Mouse (Mus musculus) 3T3-L1 (cell line): ENCODE results near the gene St6gal1.
A peak's percentile ranks its signal among the peaks of the same experiment; 100 is the strongest.

Experiments
- DNase-seq: peaks from one replicate; pipeline ENCODE4 v3.0.0-alpha.2; 2015; ENCODE audit warnings: low read depth, low spot score

St6gal1 gene

DNA sequence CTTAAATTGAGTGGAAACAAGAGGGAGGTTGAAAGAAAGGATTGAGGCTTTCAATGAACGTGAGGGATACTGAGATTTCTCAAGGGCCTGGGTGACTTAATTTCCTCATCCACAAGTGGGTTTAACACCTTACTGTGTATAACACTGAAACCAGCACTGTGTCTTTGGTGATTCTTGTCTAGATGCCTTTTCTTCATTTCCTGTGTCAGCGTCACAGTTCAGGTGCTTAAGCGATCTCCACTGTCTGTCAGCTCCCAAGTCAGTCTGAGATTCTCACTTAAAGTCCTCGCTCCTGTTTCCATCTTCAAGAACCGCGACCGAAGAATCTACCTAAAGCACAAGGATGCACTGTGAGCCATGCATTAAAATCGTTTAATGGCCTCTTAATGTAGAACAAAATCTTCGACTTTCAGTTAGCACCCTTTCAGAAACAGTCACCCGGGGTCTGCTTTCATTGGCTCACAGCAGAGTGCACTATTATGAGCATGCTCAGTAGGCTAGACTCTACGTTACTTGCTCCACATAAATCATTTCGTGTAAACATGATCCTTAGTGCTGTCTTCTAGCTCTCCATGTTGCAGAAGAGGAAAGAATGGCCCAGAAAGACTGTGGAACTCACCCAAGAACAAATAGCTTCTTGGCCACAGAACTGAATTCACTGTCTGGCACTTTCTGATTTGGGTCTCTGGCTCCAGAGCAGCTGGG lies 1.2 kb upstream of the St6gal1 start:
- no peak for DNase-seq

DNA sequence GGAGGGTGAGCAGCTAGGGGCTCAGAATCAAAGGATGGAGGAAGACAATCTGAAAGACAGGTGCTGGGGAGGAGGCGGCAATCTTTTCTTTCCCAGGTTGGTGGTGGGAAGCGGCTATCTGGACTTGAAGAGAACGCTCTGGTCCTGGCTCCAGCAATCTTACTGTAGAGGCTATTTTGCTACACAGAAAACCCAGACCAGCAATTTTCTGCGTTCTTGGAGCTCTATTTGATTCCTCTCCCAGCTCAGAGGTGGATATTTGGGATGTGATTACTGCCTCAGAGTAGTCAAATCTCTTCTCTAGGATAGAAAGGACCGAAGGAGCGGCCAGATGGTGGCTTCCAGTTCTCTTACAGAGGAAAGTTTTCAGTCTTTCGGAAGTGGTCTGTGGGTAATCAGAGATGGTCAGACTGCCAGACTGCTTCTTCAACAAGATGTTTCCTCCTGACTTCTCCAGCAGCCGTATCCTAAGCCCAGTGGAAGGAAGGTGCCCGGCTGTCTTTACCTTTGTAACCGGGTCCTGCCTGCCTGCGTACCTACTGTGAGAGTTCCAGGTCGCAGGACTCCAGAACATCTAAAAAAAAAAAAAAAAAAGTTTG lies 570 bp upstream of the St6gal1 start:
- no peak for DNase-seq

DNA sequence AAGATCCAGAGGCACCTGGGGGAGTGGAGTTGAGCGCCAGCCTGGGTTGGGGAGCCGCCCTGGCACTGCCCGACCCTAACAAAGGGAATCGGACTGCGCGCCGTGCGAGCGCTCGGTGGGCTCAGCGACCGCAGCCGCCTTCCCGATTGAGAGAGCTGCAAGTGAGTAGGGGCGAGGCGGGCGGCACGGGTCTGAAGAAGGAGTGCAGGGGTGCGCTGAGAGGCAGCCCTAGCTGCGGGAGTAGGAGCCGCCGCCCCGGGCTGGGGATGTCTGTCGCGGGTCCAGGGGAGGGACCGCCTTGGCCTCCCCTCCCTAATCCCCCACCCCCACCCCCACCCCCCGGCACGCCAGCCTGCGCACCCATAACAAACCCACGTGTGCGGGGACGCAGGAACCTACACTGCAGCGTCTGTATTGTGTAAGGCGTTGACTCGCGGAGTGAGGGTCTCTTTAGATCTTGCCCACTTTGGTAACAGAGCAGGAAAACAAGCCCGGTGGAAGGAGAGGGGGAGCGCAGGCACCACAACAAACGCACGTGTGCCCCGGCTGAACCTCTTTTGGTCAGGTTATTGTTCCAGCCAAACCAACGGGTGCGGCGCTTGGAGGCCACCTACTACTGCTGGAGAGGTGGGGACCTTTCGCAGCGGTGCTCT lies 655 bp downstream of the St6gal1 start:
- DNase-seq: peak; percentile 52

DNA sequence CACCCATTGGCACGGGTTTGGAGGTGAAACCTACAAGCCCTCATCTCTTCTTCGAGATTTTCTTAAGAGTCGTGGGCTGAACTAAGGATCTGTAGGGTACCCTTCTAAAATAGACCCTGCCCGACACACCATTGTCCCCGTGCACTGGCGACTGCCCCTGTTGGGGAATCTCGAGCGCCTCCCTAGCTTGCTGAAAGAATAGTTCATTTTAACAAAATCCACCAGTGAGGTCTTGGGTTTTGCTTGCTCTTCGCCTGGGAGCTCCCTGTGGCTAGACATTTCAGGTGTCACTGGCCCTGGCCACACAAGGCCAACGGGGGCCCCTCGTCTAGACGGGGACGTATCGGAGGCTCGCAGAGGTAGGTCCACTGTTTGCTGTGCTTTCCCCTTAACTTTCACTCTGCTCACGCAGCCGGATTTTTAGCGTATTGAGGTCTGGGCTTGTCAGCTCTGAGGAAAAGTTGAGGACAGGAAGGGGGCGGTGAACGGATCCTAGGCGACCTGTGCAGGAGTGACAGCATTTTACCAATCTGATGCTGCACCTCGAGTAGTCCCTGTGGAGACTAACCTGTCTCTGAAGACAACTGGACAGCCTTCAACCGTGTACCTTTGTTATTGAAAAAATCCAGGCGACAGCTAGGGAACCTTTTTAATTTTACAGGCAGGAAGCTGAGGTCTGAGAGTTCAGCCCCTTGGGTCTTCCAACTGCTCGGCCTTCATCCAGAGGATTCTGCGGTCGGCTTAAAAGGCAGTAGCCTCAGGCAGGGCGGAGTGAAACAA lies 1.5 kb downstream of the St6gal1 start:
- DNase-seq: peak; percentile 92

DNA sequence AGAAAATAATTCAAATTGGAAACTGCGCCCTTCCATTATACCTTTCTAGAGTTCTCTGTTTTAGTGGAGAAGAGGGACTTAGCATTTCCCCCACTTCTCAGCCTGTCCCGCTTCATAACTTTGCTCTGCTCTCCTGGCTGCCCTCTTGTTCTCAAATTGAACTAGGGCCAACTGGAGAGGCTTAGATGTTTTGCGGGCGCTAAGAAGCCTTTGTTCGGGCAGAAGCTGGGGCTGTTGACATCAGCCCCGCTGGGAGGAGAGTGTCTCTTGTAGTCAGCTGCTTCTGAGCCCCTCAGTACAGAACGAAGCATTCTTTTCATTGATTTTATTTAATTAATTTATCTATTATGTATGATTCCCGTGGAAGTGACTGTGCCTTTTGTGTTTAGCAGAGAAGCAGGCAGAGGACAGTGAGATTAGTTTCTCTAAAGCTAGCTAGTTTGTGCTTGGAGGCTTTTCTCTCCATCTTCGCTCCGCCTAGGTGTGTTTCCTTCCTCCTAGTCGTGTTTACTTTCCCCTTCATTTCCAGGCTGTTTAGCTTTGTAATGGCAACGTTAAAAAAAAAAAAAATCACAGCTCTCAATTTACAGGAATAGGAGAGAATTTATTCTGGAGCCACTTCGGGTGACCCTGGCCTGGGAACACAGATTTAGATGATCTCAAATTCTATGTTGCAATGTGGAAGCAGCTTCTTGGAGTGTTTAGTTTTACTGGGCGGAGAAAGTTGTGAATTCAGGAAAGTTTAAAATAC lies 2.2 kb downstream of the St6gal1 start:
- no peak for DNase-seq

DNA sequence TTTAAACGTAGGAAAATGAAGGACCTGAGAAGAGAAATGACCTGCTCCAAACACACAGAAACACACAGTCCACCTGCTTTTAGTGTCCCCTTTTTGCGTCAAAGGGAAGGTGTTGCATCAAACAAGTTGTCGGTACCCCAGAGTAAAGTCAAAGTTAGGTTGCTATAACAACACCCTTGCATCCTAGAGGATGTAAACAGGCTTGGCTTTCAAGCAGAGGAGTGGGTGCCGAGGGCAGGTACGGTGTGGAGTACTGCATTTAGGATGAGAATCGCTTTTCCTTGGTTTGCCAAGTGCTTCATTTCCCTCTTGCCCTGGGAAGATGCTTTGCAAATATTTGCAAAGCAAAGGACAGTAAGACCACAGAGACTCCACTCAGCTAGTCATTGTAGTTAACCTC lies 3.3 kb downstream of the St6gal1 start:
- DNase-seq: no peak

DNA sequence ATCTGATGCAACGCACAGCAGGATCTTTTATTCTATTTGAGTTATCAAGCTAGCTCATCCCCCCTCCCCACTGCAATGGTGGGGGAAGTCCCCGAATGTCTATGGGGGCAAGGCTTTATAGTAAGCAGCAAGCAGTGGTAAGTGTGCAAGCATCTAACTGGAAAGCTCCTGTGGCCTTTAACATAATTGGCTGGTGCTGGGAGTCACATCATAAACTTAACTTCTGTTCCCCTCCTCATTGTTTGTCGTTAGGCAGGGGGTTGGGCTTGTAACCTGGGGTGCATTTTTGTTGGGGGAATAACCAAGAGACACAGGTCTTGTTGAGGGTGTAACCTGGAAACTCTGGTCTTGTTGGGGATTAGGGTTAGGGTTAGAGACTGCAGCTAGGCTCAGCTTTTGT lies 3.9 kb downstream of the St6gal1 start:
- DNase-seq: no peak

DNA sequence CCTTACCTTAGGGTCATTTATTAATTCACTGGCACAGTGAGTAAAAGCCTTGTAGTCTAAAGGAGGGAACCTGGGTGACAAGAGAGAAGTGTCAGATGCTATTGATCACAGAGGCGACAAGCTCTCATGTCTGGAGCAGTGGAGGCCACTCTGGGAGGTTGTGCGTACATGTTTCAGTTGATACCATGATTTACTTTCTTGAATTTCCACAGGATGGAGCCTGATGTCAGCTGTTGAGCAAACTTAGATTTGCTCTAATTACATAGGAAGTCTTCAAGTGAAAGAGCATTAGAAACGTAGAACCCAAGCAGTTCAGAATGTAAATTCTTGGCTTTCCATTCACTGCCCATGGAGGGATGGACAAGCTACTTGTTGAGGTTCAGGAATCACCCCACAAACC lies 5.4 kb downstream of the St6gal1 start:
- DNase-seq: no peak

DNA sequence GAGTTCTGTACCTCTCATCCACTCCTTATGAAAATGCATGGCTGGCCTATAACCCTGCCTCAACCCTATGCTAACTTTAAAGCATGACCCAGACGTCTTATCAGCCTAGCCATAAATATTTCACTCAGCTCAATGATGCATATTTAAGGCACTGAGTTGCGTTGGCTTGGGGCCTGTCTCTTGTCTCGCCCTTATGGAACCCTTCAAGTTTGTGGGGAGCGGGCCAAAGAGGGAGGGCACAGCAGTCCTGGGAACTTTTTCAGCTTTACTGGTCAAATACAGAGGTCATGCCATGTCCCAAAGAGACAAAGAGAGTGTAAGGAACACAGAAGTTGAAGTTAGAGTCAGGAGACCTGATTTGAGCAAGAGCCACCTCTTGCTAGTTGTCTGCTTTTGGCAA lies 6.6 kb downstream of the St6gal1 start:
- DNase-seq: peak; percentile 55

DNA sequence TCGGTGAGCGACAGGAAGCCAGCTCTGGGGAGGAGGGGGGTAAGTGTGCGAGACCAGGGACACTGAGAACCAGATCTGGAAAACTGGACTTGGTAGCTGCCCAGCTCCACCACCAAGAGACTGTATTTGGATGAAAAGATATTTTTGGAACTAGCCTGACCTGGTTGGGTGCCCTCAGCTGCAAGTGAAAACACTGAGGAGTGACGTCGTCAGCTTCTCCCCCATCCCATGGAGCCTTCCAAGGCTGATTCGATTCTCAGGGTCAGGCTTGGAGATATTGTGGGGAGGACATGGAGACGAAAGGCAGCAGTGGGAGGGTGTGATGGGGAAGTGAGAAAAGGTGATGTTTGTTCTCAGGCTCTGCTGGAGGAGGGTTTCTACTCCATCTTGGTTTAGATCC lies 8.2 kb downstream of the St6gal1 start:
- no peak for DNase-seq

DNA sequence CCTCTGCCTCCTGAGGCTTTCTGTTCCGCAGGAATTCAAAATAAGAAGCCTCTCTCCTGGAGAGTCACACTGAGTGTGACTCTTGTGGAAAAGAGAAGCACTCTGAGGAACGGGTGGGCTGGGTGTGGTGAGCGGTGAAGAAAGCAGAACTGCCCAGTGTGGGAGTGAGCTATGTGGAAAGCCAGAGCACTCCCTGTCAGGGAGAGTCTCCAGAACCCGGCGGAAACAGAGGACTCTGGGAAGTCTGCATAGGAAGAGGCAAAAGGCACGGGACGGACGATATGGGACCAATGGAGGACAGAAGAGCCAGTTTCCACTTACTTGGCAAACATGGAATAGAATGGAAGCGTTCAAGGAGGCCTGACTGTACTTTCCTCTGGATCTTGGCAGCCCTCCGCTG lies 9.0 kb downstream of the St6gal1 start:
- DNase-seq: no peak

DNA sequence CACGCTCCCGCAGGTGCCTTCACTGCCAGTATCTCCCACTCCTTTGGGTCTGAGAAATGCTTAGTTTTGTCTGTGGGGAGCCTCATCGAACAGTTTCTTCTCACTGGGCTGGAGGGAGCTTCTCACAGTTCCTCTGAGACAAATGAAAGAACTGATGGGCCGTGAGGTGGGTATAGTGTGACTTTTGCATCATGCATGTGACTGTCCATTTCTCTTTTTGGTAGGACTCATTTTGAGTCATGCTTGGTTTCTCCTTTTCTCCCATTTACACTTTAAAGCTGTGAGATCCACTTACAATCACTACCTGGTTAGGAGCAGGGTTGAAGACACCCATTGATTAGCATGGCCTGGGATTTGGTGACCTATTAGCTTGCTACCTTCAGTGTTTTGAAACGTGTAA lies 10.0 kb downstream of the St6gal1 start:
- DNase-seq: no peak

DNA sequence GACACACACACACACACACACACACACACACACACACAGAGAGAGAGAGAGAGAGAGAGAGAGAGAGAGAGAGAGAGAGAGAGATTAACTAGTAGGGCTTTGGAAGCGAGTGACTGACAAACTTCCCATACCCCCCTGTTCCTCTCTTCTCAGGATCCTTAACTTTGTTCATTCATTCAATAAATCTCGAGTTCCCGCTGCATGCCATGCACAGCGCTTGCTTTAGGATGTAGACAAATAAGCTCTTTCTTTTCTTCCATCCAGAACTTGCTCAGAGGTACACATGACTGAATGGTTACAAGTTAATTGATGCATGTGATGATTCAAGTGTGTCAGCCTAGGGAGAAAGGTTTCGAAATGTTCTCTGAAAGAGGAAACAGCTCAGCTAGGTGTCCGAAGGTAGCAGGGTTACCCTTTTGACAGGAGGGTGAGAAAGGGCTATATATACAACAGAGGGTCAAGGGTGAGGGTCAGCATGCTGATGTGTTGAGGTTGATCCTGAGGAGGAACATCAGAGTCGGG lies 10.7 kb downstream of the St6gal1 start:
- DNase-seq: no peak

DNA sequence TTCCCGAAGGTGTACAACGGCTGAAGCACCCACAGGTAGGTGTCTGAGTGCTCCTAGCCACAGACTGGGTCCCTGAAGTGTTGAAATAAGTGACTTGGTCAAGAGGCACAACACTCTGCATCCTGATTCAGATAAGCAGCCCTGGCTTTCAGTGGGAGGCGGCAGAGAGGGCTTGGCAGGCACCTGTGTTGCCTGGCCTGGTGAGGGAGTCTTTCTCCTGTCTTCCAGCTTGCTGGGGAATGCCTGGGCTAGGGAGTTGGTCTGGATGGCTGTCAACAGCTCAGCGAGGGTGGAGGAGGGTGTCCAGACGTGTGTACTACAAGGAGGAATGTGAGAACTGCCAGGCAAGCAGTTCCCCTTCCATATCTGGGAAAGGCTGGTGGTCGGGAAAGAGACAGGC lies 15.0 kb downstream of the St6gal1 start:
- DNase-seq: peak; percentile 84

DNA sequence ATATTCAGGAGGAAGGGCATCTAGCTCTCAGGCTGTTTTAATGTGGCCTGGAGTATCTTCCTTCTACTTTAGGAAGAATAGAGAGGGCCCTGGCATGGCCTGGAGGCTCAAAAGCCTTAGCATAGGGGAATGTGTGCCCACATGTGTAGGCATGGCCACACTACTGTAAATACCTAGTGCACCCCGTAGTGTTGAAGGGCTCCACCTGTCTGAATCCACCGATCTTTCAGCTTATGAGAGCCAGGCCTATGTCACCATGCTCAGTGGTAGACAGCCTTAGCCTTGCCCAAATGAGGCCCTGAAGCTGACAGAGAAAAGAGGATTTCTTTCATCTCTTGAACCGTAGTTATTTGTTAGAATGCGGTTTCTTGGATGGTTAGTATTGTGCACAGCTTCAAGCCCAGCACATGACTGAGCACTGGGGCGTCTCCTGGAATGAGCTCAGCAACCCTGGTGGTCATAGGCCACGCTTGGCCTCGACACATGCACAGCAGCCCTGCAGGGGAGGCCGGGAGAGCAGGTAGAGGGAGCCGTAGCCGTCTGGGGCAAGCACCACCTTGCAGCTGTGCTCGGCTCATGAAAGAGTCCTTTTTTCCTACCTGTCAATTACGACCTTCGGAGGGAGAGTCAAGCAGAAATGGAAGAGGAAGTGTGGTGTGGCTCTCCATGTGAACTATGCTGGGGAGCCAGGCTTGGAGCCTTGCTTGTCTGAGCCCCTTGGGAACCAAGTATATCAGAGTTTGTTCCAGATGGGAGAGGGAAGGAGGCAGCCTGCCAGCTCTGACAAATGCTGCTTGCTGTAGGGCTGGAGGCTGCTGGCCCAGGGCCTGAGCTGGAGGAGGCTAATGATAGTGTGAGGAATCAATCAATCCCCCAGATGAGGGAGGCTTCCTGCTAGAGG lies 15.8 kb downstream of the St6gal1 start:
- DNase-seq: peak; percentile 98

DNA sequence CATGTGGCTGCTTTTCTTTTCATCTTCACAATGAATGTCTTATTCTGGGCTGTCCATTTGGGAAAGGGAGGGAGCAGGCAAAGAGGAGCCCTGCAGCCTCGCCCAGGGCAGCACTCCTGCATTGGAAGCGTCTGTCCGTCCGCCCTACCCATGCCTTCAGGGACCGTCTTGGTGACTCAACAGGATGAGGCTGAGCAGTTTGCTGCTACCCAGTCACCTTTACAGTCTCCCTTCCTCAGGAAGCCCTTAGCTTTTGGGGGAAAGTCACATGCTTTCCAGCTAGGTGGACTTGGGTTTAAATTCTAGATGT lies 16.4 kb downstream of the St6gal1 start:
- DNase-seq: no peak

DNA sequence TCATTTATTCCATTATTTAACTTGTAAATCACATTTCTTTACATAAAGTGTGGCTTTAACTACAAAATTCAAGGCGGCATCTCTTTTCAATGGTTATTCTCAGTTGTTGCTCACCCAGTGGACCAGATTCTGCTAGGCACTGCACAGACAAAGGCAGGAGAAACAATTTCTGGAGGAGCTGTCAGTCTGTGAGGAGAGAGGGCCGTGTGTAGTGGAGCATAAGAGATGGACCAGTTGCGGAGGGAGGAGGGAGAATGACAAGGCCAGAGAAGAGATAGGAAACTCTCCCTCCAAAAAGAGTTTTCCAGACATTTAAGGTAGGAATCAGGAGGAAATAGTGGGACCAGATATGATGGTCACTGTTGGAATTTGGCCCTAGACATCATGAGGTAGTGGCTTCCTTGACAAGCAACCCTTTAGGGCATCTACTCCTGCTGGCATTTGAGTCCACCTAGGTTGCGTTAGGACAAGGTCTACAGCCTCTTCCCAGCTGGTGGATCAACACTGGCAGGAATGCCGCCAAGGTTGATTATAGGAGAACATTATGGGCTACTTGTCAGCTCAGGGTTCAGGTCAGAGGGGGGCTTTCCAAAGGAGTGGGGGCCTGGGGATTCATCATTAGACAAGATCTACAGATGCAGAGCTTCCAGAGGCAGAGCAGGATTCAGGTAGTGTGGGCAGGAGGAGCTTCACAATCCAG lies 19.3 kb downstream of the St6gal1 start:
- no peak for DNase-seq

DNA sequence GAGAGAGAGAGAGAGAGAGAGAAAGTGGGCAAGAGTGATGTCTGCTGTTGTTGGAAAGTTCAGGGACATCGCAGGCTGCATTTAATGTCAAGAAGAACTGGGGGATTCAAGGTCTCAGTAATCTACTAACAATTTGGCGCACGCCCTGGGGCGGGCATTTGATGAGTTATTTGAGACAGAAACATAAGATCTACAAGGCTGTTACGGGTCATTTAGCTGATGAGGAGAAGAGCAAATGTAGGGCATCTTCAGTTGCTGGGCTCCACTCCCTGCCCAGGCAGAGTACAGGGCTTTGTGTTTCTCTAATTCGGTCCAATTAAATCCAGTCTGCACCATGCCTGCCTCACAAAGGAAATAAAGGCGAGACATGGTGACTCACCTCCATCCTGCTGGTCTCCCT lies 19.9 kb downstream of the St6gal1 start:
- DNase-seq: no peak

DNA sequence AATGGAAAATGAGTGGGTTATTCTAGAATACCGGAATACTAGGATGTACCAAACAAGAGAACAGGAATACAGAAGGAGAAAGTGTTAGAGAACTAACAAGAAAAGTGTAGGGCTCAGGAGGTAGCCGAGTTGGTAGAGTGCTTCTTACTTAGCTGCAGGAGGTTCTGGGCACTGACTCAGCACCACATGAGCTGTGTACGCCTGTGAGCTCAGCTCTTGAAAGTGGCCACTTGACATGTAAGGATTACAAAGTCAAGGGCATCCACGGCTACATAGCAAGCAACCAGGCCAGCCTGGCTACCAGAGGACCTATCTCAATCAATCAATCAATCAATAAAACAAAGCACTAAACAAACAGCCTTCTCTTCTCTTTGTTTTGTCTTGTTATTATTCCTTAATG lies 24.7 kb downstream of the St6gal1 start:
- no peak for DNase-seq

DNA sequence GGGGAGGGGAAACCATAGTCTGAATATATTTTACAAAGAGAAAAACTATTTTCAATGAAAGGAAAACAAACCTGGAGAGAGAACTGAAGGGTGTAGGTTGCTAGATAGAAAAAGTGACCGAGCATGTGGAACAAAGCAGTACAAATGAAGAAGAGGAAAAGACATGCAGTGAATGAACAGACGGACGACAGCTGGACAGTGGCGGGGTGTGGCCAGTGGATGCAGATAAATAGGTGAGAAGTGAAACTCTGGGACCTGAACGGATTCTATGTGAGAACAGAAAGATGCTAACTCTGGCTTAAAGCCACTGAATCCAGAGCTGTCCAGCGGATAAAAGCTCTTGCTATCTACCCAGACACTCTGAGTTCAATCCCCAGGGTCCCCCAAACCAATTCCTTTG lies 25.2 kb downstream of the St6gal1 start:
- DNase-seq: no peak
